30 mouse cellular contexts compared by ENCODE assay signal in genomic region chr16:48309912-48310630, GRCm38 (mm10). TPM values are rescaled to one million over a fixed set of nuclear protein-coding genes. Genes with fewer than 3 reads are reported as not detected.
"Had no signal": no experiment of that assay in that cellular context is flagged by ENCODE, and none has a peak within 500 bp of the region (broad histone marks: within the 10 kb centered on the region; RNA-seq: fewer than 3 reads in every experiment).

No protein-coding gene starts in this region.

- ATAC-seq: lung, postnatal 0 days; midbrain, embryonic 13.5 days; midbrain, embryonic 16.5 days had no signal

- DNase-seq: kidney, adult 8-10 months; kidney, postnatal 14 days; layer of hippocampus, postnatal 36 days; liver, embryonic 13.5 days; lung, embryonic 14.5 days; lung, postnatal 36 days; thymus, adult 18-20 months; thymus, postnatal 14 days; thymus, postnatal 4 days had no signal

RNA-seq across cellular contexts. Expression of gene Dppa2, which starts 6.4 kb away (rescaled TPM):
- total RNA-seq: layer of hippocampus, adult 2 months; layer of hippocampus, postnatal 36 days; left cerebral cortex, adult 2 months; left cerebral cortex, postnatal 10 days; left cerebral cortex, postnatal 36 days; liver, adult 2 months had no signal
- polyA plus RNA-seq: kidney, embryonic 16.5 days; large intestine, adult 2 months; limb, embryonic 11.5 days; liver, adult 2 months; liver, embryonic 13.5 days; liver, embryonic 16.5 days; midbrain, embryonic 10.5 days; midbrain, embryonic 13.5 days; midbrain, embryonic 16.5 days; neural tube, embryonic 11.5 days; neural tube, embryonic 14.5 days; small intestine, adult 2 months; stomach, embryonic 16.5 days; testis, adult 2 months had no signal

RNA-seq across cellular contexts. Expression of gene Dppa4, which starts 26.5 kb away (rescaled TPM):
- total RNA-seq: layer of hippocampus, adult 2 months; layer of hippocampus, postnatal 10 days; layer of hippocampus, postnatal 36 days; left cerebral cortex, adult 2 months; left cerebral cortex, postnatal 10 days; left cerebral cortex, postnatal 36 days; liver, adult 2 months had no signal
- polyA plus RNA-seq: large intestine, adult 2 months; limb, embryonic 11.5 days; limb, embryonic 14.5 days; liver, adult 2 months; liver, embryonic 16.5 days; lung, embryonic 14.5 days; lung, postnatal 0 days; midbrain, embryonic 10.5 days; midbrain, embryonic 13.5 days; midbrain, embryonic 16.5 days; neural tube, embryonic 11.5 days; neural tube, embryonic 14.5 days; small intestine, adult 2 months; spleen, adult 2 months; stomach, embryonic 16.5 days had no signal
